Mouse (Mus musculus) heart, postnatal 0 days (tissue): ENCODE data around the gene Gab2. TPM values are rescaled to one million over a fixed set of nuclear protein-coding genes. Genes with fewer than 3 reads are reported as not detected.

Experiments used
- ATAC-seq: fragments of 200-750 bp; cut with Nextera tagmentation; 2 replicates; pipeline ENCODE4 v1.8.0; 2017; ENCODE audit warnings: low read depth, moderate number of reproducible peaks, moderate library complexity; ENCODE audit not compliant: insufficient read depth
- DNase-seq: peaks from one replicate; pipeline ENCODE4 v3.0.0-alpha.2; 2016; ENCODE audit warnings: low spot score
- H3K27ac ChIP-seq: fragments of 300-500 bp; sonication (generic); 2 replicates; pipeline ENCODE4 v1.5.1; 2014; ENCODE audit warnings: low read depth, mild to moderate bottlenecking
- H3K27me3 ChIP-seq: fragments of 300-500 bp; sonication (generic); 2 replicates; pipeline ENCODE4 v1.6.1; 2014; ENCODE audit warnings: low read length, mixed read lengths; ENCODE audit not compliant: control insufficient read depth, insufficient read depth
- H3K36me3 ChIP-seq: fragments of 300-500 bp; sonication (generic); replicated peaks from 2 replicates; pipeline ENCODE4 v1.6.1; 2014; ENCODE audit warnings: low read length, mixed read lengths; ENCODE audit not compliant: control insufficient read depth, insufficient read depth
- H3K4me1 ChIP-seq: fragments of 300-500 bp; sonication (generic); 2 replicates; pipeline ENCODE4 v1.6.1; 2014; ENCODE audit warnings: antibody characterized with exemption; ENCODE audit not compliant: control insufficient read depth, insufficient read depth
- H3K4me2 ChIP-seq: fragments of 300-500 bp; sonication (generic); 2 replicates; pipeline ENCODE4 v1.6.1; 2014; ENCODE audit warnings: low read depth, mild to moderate bottlenecking, low read length, moderate library complexity
- H3K4me3 ChIP-seq: fragments of 300-500 bp; sonication (generic); 2 replicates; pipeline ENCODE4 v1.5.1; 2014; ENCODE audit warnings: low read depth, low read length
- H3K9ac ChIP-seq: fragments of 300-500 bp; sonication (generic); replicated peaks from 2 replicates; pipeline ENCODE4 v1.6.1; 2014; ENCODE audit warnings: low read depth, low read length, mixed read lengths
- H3K9me3 ChIP-seq: fragments of 300-500 bp; sonication (generic); replicated peaks from 2 replicates; pipeline ENCODE4 v1.6.1; 2016; ENCODE audit warnings: low read length; ENCODE audit not compliant: control insufficient read depth
- CTCF ChIP-seq: IDR thresholded peaks from 2 replicates; pipeline ENCODE4 v1.5.1; 2016; ENCODE audit warnings: antibody characterized with exemption, control low read depth, low read depth
- EP300 ChIP-seq: IDR thresholded peaks from 2 replicates; pipeline ENCODE4 v1.6.1; 2016; ENCODE audit warnings: antibody characterized with exemption, low read depth
- WGBS: fragments of 180-500 bp; shearing (Covaris S2); extraction: QIAGEN DNeasy Blood & Tissue Kit; methylation state at CpG from one replicate; pipeline ENCODE4 v1.1.7; 2014; 5-methylcytosine and 5-hydroxymethylcytosine counted together
- polyA plus RNA-seq: library from polyadenylated mRNA; unstranded; fragments of >200 nt; fragmentation: Nextera tagmentation; extraction: Ambion mirVana; gene quantifications from 2 replicates; pipeline ENCODE4 v1.2.1, GENCODE M21; 2015
- total RNA-seq: library from RNA; depleted of rRNA; stranded (reverse); fragments of >200 nt; gene quantifications from 2 replicates; pipeline ENCODE4 v1.2.3, GENCODE M21; 2014; ENCODE audit warnings: low replicate concordance

Gab2 gene
- total and polyA plus RNA-seq, 2 experiments from 2014 or later: 4.9 to 13.4 TPM

DNA sequence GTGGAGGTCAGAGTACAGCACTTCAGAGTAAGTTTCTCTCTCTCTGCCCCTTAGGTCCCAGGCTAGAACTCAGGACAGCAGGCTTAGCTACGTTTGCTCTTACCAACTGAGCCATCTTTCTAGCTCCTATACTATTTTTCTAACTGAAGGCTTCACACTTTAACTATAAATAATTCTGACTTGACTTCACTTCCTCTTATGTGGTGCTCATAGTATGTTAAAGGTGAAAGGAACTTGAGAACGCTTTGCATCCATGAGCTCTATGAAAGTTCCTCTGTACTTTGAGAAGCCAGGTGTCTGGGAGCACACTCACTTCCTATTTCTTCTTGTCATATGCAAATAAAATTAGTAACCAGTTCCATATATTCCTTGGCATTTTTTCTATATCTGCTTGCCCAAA, 20.4 kb upstream of the Gab2 start:
- Histone ChIP-seq H3K4me3 (no peak overlapping the region), H3K27me3 (no peaks in the 10 kb centered on the region), H3K27ac (no peak overlapping the region), H3K36me3 (peaks cover 13% of the 10 kb centered on the region), H3K4me2 (no peak overlapping the region), H3K4me1 (no peaks in the 10 kb centered on the region), H3K9me3 (no peaks in the 10 kb centered on the region), H3K9ac (no peak overlapping the region)
- no peak for TF ChIP-seq EP300
- TF ChIP-seq CTCF: no peak
- ATAC-seq (no peak), DNase-seq (no peak)
- WGBS: 89% methylated on average over 2 of the region's 2 CpGs

- no peak overlapping the region for H3K4me3 ChIP-seq
- H3K36me3 ChIP-seq: no peaks in the 10 kb centered on the region
- 83% methylated on average over 3 of the region's 3 CpGs for WGBS
- TF ChIP-seq EP300 (no peak), CTCF (no peak)
- no peak overlapping the region for H3K9ac ChIP-seq
- DNase-seq: no peak
- no peaks in the 10 kb centered on the region for H3K9me3 ChIP-seq
- H3K27ac ChIP-seq: no peak overlapping the region
- no peaks in the 10 kb centered on the region for H3K27me3 ChIP-seq
- ATAC-seq: no peak
- no peaks in the 10 kb centered on the region for H3K4me1 ChIP-seq
- H3K4me2 ChIP-seq: no peak overlapping the region
Measured at GRCm38 (mm10) chr7:97071512-97071911, 9.9 kb upstream of the Gab2 start.

DNA sequence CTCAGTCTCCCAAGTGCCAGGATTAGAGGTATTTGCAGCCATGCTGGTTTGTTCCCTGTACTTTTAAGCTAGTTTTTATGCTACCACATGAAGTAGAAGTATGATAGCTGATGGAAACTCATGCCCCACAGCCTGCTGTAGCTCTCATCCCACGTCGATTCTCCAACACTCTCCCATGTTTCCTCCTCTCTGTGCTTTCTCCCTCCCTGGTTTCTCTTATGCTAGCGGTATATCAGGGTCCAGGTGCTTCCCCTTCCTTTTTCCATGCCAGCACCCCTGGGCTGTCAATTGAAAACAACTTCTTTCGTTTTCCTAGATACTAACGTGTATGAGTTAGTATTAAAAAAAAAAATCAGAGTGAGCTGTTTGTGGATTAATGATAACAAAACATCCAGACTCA, 9.3 kb upstream of the Gab2 start:
- H3K9ac ChIP-seq: no peak overlapping the region
- ATAC-seq: no peak
- no peak overlapping the region for H3K4me3 ChIP-seq
- no peaks in the 10 kb centered on the region for H3K4me1 ChIP-seq
- TF ChIP-seq CTCF (no peak), EP300 (no peak)
- no peaks in the 10 kb centered on the region for H3K27me3 ChIP-seq
- WGBS: 70% methylated on average over 5 of the region's 5 CpGs
- no peak overlapping the region for H3K4me2 ChIP-seq
- H3K36me3 ChIP-seq: no peaks in the 10 kb centered on the region
- no peak overlapping the region for H3K27ac ChIP-seq
- H3K9me3 ChIP-seq: no peaks in the 10 kb centered on the region
- DNase-seq: no peak

GRCm38 (mm10) chr7:97074974-97075373, 6.4 kb upstream of the Gab2 start:
- no peak overlapping the region for H3K27ac ChIP-seq
- no peak overlapping the region for H3K4me3 ChIP-seq
- DNase-seq (no peak), ATAC-seq (no peak)
- H3K36me3 ChIP-seq: no peaks in the 10 kb centered on the region
- no peak for TF ChIP-seq CTCF
- TF ChIP-seq EP300: no peak
- no peaks in the 10 kb centered on the region for H3K9me3 ChIP-seq
- no peaks in the 10 kb centered on the region for H3K27me3 ChIP-seq
- H3K9ac ChIP-seq: no peak overlapping the region
- WGBS: 77% methylated on average over 1 of the region's 1 CpGs
- no peak overlapping the region for H3K4me2 ChIP-seq
- H3K4me1 ChIP-seq: peaks cover 4% of the 10 kb centered on the region; the same call in 1 of the 2 replicates

GRCm38 (mm10) chr7:97076977-97077376, 4.4 kb upstream of the Gab2 start:
- Histone ChIP-seq H3K4me2 (no peak overlapping the region), H3K9ac (no peak overlapping the region), H3K27ac (no peak overlapping the region), H3K4me3 (no peak overlapping the region), H3K36me3 (no peaks in the 10 kb centered on the region), H3K27me3 (no peaks in the 10 kb centered on the region), H3K9me3 (no peaks in the 10 kb centered on the region), H3K4me1 (peaks cover 8% of the 10 kb centered on the region; the same call in 1 of the 2 replicates)
- TF ChIP-seq EP300 (no peak), CTCF (no peak)
- ATAC-seq (no peak), DNase-seq (no peak)

DNA sequence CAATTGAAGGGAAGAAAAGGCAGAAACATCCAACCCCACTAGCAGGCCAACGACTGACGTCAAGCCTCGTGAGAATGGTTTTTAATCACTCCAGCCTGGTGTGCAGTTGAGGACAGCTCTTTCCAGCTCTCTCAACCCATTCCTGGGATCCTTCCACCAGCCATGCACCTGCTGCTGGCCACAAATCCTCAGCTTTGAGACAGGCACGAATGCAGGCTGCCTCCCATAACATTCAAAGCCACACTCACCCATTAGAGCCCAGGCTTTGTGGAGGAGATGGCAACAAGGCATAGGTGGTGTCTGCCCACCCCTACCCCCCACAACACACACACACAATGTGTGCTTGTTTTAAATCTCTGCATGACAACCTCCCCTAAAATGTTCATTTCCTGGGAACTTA, 2.7 kb upstream of the Gab2 start:
- Histone ChIP-seq H3K4me1 (peaks cover 8% of the 10 kb centered on the region; the same call in 1 of the 2 replicates), H3K27ac (no peak overlapping the region), H3K4me3 (no peak overlapping the region), H3K4me2 (no peak overlapping the region), H3K27me3 (no peaks in the 10 kb centered on the region), H3K9me3 (no peaks in the 10 kb centered on the region), H3K9ac (no peak overlapping the region), H3K36me3 (no peaks in the 10 kb centered on the region)
- TF ChIP-seq EP300 (no peak), CTCF (no peak)
- ATAC-seq (no peak), DNase-seq (no peak)
- 41% methylated on average over 4 of the region's 4 CpGs for WGBS
